Mouse (Mus musculus) hindbrain, embryonic 11.5 days (tissue): ENCODE measurements around the gene Kalrn. TPM values are rescaled to one million over a fixed set of nuclear protein-coding genes. Genes with fewer than 3 reads are reported as not detected.

ENCODE experiments used
- ATAC-seq: fragments of 200-750 bp; cut with Nextera tagmentation; 2 replicates; pipeline ENCODE4 v1.8.0; 2017; ENCODE audit warnings: mild to moderate bottlenecking, moderate TSS enrichment, moderate library complexity; ENCODE audit not compliant: low FRiP score
- DNase-seq: peaks from one replicate; pipeline ENCODE4 v3.0.0-alpha.2; 2015; ENCODE audit warnings: low spot score
- H3K27ac ChIP-seq: fragments of 300-500 bp; sonication (generic); 2 replicates; pipeline ENCODE4 v1.5.1; 2014; ENCODE audit warnings: mild to moderate bottlenecking, low read depth, low read length
- H3K27me3 ChIP-seq: fragments of 300-500 bp; sonication (generic); 2 replicates; pipeline ENCODE4 v1.6.1; 2014; ENCODE audit warnings: mild to moderate bottlenecking, low read length, moderate library complexity, mixed read lengths; ENCODE audit not compliant: control insufficient read depth, insufficient read depth
- H3K36me3 ChIP-seq: fragments of 300-500 bp; sonication (generic); 2 replicates; pipeline ENCODE4 v1.6.1; 2014; ENCODE audit warnings: mild to moderate bottlenecking, low read length, moderate library complexity, mixed read lengths; ENCODE audit not compliant: control insufficient read depth, insufficient read depth
- H3K4me1 ChIP-seq: fragments of 300-500 bp; sonication (generic); replicated peaks from 2 replicates; pipeline ENCODE4 v1.6.1; 2014; ENCODE audit warnings: low read length, mixed read lengths; ENCODE audit not compliant: control insufficient read depth, insufficient read depth
- H3K4me2 ChIP-seq: fragments of 300-500 bp; sonication (generic); replicated peaks from 2 replicates; pipeline ENCODE4 v1.6.1; 2014; ENCODE audit warnings: mild to moderate bottlenecking, low read depth, low read length
- H3K4me3 ChIP-seq: fragments of 300-500 bp; sonication (generic); 2 replicates; pipeline ENCODE4 v1.5.1; 2014; ENCODE audit warnings: low read depth, low read length
- H3K9ac ChIP-seq: fragments of 300-500 bp; sonication (generic); 2 replicates; pipeline ENCODE4 v1.6.1; 2014; ENCODE audit warnings: low read depth, low read length
- H3K9me3 ChIP-seq: fragments of 300-500 bp; sonication (generic); 2 replicates; pipeline ENCODE4 v1.6.1; 2016; ENCODE audit warnings: low read length; ENCODE audit not compliant: control insufficient read depth
- WGBS: fragments of 180-500 bp; shearing (Covaris S2); extraction: QIAGEN DNeasy Blood & Tissue Kit; methylation state at CpG from one replicate; pipeline ENCODE4 v1.1.7; 2014; 5-methylcytosine and 5-hydroxymethylcytosine counted together
- polyA plus RNA-seq: library from polyadenylated mRNA; unstranded; fragments of >200 nt; fragmentation: Nextera tagmentation; extraction: Ambion mirVana; gene quantifications from 2 replicates; pipeline ENCODE4 v1.2.1, GENCODE M21; 2014

Kalrn gene
- polyA plus RNA-seq, 1 experiment from 2014 or later = 25.6 TPM

GRCm38 (mm10) chr16:34069481-34069880 is 503.9 kb downstream of the Kalrn start:
- no peak for ATAC-seq

DNA sequence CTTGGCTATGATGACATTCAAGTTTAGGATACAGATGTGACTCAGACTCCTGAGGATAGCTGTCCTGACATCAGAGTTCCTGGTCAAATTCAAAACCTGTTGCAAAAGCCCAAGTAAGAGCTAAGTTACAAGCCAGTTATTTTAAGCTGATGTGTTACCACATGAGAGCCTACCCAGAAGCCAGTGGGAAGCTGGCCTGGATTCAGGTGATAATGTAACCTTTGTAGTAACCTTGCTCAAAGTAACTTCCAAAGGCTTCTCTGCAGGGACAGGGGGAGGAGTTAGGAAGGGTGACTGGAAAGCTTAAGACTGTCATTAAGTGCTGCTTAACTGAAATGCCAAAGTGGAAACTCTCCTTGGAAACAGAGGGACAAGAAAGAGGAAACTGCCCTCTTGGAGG is 506.4 kb downstream of the Kalrn start:
- H3K4me1 ChIP-seq = no peaks in the 10 kb centered on the region
- no peaks in the 10 kb centered on the region for H3K27me3 ChIP-seq
- no peak overlapping the region for H3K9ac ChIP-seq
- no peak for ATAC-seq
- no peak overlapping the region for H3K4me2 ChIP-seq
- no peaks in the 10 kb centered on the region for H3K36me3 ChIP-seq
- no peak overlapping the region for H3K27ac ChIP-seq
- no peaks in the 10 kb centered on the region for H3K9me3 ChIP-seq
- no peak for DNase-seq
- H3K4me3 ChIP-seq = no peak overlapping the region

More at GRCm38 (mm10) chr16:34069481-34069880, 503.9 kb downstream of the Kalrn start:
- Histone ChIP-seq H3K4me2 (no peak overlapping the region), H3K4me1 (no peaks in the 10 kb centered on the region), H3K4me3 (no peak overlapping the region), H3K27me3 (no peaks in the 10 kb centered on the region), H3K36me3 (no peaks in the 10 kb centered on the region), H3K9ac (no peak overlapping the region), H3K27ac (no peak overlapping the region), H3K9me3 (no peaks in the 10 kb centered on the region)
- WGBS = 77% methylated on average over 3 of the region's 3 CpGs
- DNase-seq = no peak

DNA sequence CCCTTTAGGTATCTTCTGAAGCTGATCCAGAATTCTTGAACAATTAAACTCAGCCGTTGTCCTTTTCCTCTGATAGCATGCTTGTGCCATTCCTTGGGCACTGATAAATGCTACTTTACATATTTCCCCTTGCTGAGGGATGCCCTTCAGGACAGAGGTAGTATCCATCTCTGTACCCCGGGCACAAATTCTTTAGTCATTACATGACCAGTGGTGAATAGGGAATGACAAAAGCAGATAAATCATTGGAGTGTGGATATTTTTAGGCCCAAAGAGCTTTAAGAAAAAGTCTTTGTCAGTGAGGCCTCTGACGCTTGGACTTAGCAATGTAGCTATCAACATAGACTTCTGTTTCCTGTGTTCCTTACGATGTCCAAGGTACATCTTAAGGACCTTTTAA is 507.0 kb downstream of the Kalrn start:
- H3K4me2 ChIP-seq = no peak overlapping the region
- no peaks in the 10 kb centered on the region for H3K36me3 ChIP-seq
- H3K9me3 ChIP-seq = no peaks in the 10 kb centered on the region
- DNase-seq = no peak
- H3K9ac ChIP-seq = no peak overlapping the region
- WGBS = 97% methylated on average over 4 of the region's 4 CpGs
- no peaks in the 10 kb centered on the region for H3K27me3 ChIP-seq
- no peak overlapping the region for H3K27ac ChIP-seq
- H3K4me3 ChIP-seq = no peak overlapping the region
- ATAC-seq = no peak
- H3K4me1 ChIP-seq = no peaks in the 10 kb centered on the region

DNA sequence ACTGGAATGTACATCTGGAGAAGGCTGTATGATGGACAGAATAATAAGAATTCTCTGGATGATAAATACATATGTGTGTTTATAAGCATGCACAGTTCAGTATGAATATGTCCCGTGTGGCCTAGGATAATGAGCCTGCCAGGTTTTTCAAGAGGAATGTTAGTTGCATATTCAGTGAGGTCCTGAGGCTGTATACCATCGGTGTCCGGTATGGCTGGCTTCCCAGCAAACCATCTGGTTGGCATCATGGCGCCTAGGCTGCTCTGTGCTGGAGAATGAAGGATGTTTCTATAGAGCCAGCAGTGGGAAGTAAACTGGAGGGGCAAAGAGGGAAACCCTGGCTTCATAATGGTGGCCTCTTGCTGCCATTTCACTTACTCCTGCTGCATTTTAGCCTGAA is 510.0 kb downstream of the Kalrn start:
- WGBS = 90% methylated on average over 4 of the region's 4 CpGs

GRCm38 (mm10) chr16:34061661-34062060 is 511.7 kb downstream of the Kalrn start:
- H3K36me3 ChIP-seq = no peaks in the 10 kb centered on the region
- DNase-seq (no peak), ATAC-seq (no peak)
- no peak overlapping the region for H3K27ac ChIP-seq
- WGBS = 92% methylated on average over 1 of the region's 1 CpGs
- no peak overlapping the region for H3K4me3 ChIP-seq
- H3K27me3 ChIP-seq = no peaks in the 10 kb centered on the region
- no peak overlapping the region for H3K9ac ChIP-seq
- H3K9me3 ChIP-seq = no peaks in the 10 kb centered on the region
- H3K4me2 ChIP-seq = no peak overlapping the region
- H3K4me1 ChIP-seq = no peaks in the 10 kb centered on the region

More for the DNA sequence above, 510.0 kb downstream of the Kalrn start:
- H3K36me3 ChIP-seq = no peaks in the 10 kb centered on the region
- H3K4me2 ChIP-seq = no peak overlapping the region
- no peak overlapping the region for H3K4me3 ChIP-seq
- no peaks in the 10 kb centered on the region for H3K4me1 ChIP-seq
- no peaks in the 10 kb centered on the region for H3K27me3 ChIP-seq
- H3K9me3 ChIP-seq = no peaks in the 10 kb centered on the region
- no peak overlapping the region for H3K9ac ChIP-seq
- ATAC-seq = no peak
- no peak for DNase-seq
- H3K27ac ChIP-seq = no peak overlapping the region

DNA sequence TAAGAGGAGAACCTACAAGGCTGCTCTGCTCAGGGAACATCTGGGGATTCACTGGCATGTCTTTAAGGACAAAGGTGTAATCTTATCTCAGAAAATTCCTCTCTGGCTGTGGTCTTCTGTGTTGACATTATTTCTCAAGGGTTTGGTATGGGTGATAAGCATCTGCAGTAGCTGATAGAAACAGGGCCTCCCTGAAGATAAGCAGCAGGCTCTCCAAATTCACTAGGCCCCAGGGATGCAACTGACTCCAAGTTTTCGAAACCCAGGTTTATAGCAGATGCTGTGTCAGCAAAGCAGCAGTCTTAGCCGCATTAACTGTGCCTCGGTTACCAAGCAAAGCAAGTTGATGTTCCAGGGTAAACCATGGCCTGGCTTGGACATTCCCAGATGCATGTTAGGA is 514.7 kb downstream of the Kalrn start:
- H3K4me2 ChIP-seq = no peak overlapping the region
- H3K4me3 ChIP-seq = no peak overlapping the region
- no peaks in the 10 kb centered on the region for H3K9me3 ChIP-seq
- no peak overlapping the region for H3K9ac ChIP-seq
- no peaks in the 10 kb centered on the region for H3K4me1 ChIP-seq
- H3K27ac ChIP-seq = no peak overlapping the region
- no peaks in the 10 kb centered on the region for H3K36me3 ChIP-seq
- 79% methylated on average over 3 of the region's 3 CpGs for WGBS
- ATAC-seq (no peak), DNase-seq (no peak)
- H3K27me3 ChIP-seq = no peaks in the 10 kb centered on the region

- Histone ChIP-seq H3K27ac (no peak overlapping the region), H3K4me3 (no peak overlapping the region), H3K9ac (no peak overlapping the region), H3K4me1 (no peaks in the 10 kb centered on the region), H3K9me3 (no peaks in the 10 kb centered on the region), H3K36me3 (no peaks in the 10 kb centered on the region), H3K4me2 (no peak overlapping the region), H3K27me3 (no peaks in the 10 kb centered on the region)
- DNase-seq (no peak), ATAC-seq (no peak)
- WGBS = 79% methylated on average over 5 of the region's 5 CpGs
Measured at GRCm38 (mm10) chr16:34057464-34057863, 515.9 kb downstream of the Kalrn start.

DNA sequence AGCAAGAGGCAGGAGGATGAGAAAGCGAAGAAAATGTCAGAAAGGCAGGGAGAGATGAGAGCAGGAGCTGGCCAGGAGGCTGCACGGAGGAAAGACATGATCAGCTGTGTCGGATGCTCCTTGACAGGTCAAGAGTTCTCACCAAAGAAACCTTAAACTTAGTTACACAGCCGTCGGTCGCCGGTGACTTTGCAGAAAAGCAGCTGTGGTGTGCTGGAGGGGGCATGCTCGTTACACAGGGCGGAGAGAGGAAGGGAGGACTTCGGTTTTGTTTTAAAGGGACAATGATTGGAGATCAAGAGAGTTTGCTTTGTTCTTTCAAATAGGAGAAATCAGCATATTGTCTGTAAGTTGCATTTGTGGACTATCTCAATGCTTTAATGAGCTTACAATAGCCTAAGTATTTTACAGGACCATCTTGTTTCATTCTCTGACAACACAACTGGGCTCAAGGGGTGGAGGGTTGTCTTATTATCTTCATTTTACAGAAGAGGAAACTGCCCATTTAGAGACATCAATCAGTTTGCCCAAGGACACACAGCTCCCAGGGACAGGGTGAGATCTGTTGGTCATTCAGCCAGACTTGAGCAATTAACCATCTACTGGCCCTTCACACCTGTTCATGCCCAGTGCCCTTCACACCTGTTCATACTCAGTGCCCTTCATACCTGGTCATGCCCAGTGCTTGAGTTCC is 516.8 kb downstream of the Kalrn start:
- Histone ChIP-seq H3K4me1 (no peaks in the 10 kb centered on the region), H3K27me3 (no peaks in the 10 kb centered on the region), H3K4me2 (no peak overlapping the region), H3K27ac (no peak overlapping the region), H3K4me3 (no peak overlapping the region), H3K9ac (no peak overlapping the region), H3K9me3 (no peaks in the 10 kb centered on the region), H3K36me3 (no peaks in the 10 kb centered on the region)
- no peak for DNase-seq
- 77% methylated on average over 10 of the region's 10 CpGs for WGBS
- ATAC-seq = no peak

DNA sequence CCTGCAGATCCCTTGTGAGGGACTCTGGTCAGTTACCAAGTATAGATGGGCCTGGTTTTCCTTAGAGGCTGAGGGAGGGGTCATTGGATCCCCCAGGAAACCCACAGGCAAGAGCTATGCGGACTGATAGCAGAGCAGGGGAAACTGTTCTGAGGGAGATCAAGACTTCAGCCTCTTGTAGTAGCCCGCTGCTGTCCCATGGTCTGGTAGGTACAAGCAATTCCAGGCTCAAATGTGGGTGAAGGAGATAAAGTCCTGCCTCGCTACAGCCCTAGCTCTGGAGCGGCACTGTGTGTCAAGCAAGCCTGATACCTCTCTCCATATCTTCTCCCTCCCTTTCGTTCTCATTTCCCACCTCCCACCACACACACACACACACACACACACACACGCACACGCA is 523.2 kb downstream of the Kalrn start:
- Histone ChIP-seq H3K27ac (no peak overlapping the region), H3K4me3 (no peak overlapping the region), H3K4me2 (no peak overlapping the region), H3K9me3 (no peaks in the 10 kb centered on the region), H3K9ac (no peak overlapping the region), H3K36me3 (no peaks in the 10 kb centered on the region), H3K4me1 (no peaks in the 10 kb centered on the region), H3K27me3 (no peaks in the 10 kb centered on the region)
- DNase-seq = no peak
- 85% methylated on average over 7 of the region's 7 CpGs for WGBS
- no peak for ATAC-seq
